Mouse (Mus musculus): Measurements from ENCODE around the gene Efcab8. TPM values are rescaled to one million over a fixed set of nuclear protein-coding genes. Genes with fewer than 3 reads are reported as not detected.
"Not testable (repeated sequence)": the region's sequence is repeated elsewhere in the genome, so short reads cannot be mapped to it uniquely, and the experiment has no call there.

The Efcab8 gene
- polyA plus RNA-seq, 1 experiment from 2014 or later = not detected

- no peak overlapping the region for H3K9ac ChIP-seq (replicated peaks; ENCODE audit: low read length)
- no peak overlapping the region for H3K4me2 ChIP-seq (ENCODE audit: low read depth, low read length)
- H3K4me3 ChIP-seq (ENCODE audit: low read depth, low read length) = no peak overlapping the region
- 0 out of 2 replicates have a peak, but pooled peaks have one; percentile 44 for ATAC-seq (replicated peaks; ENCODE audit: insufficient number of reproducible peaks, low FRiP score, low TSS enrichment, low read depth)
- H3K36me3 ChIP-seq (replicated peaks; ENCODE audit: control insufficient read depth, insufficient read depth, low read depth, low read length) = no peaks in the 10 kb centered on the region
- H3K27ac ChIP-seq (replicated peaks; ENCODE audit: low read depth, low read length) = no peak overlapping the region
- WGBS = 60% methylated on average over 5 of the region's 5 CpGs
- no peaks in the 10 kb centered on the region for H3K4me1 ChIP-seq (ENCODE audit: control insufficient read depth, insufficient read depth, low read length)
- no peaks in the 10 kb centered on the region for H3K27me3 ChIP-seq (ENCODE audit: control insufficient read depth, insufficient read depth, low read length)
- DNase-seq (ENCODE audit: low spot score) = peak; percentile 14
- H3K9me3 ChIP-seq (replicated peaks; ENCODE audit: control insufficient read depth, low read length) = no peaks in the 10 kb centered on the region
These were observed 15.4 kb downstream of the Efcab8 start for GRCm38 (mm10) chr2:153795090-153795489.

DNA sequence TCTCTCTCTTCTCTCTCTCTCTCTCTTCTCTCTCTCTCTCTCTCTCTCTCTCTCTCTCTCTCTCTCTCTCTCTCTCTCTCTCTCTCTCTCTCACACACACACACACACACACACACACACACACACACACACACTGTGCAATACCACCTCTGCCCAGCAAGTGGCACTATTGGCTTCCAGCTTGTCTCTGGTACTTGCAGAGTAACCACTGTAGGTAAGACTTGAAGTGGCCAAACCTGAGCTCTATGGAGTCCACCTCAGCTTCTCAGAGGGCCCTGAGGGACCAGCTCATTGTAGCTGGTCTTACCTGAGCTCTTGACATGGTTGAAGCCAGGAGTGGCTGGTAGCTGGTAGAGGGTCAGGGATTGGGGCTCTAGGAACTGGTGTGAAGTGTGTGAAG is 27.7 kb downstream of the Efcab8 start:
- not testable (repeated sequence) for H3K4me1 ChIP-seq (ENCODE audit: control insufficient read depth, insufficient read depth, low read length); H3K27ac ChIP-seq (replicated peaks; ENCODE audit: low read depth, low read length); H3K9me3 ChIP-seq (replicated peaks; ENCODE audit: control insufficient read depth, low read length); H3K36me3 ChIP-seq (replicated peaks; ENCODE audit: control insufficient read depth, insufficient read depth, low read depth, low read length); H3K4me2 ChIP-seq (ENCODE audit: low read depth, low read length); H3K9ac ChIP-seq (replicated peaks; ENCODE audit: low read length); H3K4me3 ChIP-seq (ENCODE audit: low read depth, low read length); H3K27me3 ChIP-seq (ENCODE audit: control insufficient read depth, insufficient read depth, low read length); ATAC-seq (replicated peaks; ENCODE audit: insufficient number of reproducible peaks, low FRiP score, low TSS enrichment, low read depth)
- DNase-seq (ENCODE audit: low spot score) = peak; percentile 69

DNA sequence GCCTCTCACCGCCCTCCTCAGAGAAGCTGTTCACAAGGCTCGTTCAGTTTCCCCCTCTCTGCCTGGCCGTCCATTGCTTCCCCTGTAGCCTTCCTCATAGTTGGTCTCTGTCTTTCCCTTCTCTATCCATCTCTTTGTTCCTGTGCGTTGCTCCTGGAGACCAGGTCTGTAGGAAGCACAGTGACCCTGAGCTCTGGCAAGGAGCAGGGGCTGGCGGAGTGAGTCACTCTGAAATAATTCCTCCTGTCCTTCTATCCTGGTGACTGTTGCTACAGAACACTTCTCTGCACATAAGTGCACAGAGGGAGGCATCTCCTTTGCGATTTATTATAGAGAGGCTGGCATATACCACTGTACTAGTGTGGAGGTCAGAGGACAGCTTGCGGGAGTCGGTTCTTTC is 28.4 kb downstream of the Efcab8 start:
- no peaks in the 10 kb centered on the region for H3K36me3 ChIP-seq (replicated peaks; ENCODE audit: control insufficient read depth, insufficient read depth, low read depth, low read length)
- H3K9ac ChIP-seq (replicated peaks; ENCODE audit: low read length) = no peak overlapping the region
- 77% methylated on average over 8 of the region's 8 CpGs for WGBS
- no peak overlapping the region for H3K27ac ChIP-seq (replicated peaks; ENCODE audit: low read depth, low read length)
- H3K4me3 ChIP-seq (ENCODE audit: low read depth, low read length) = no peak overlapping the region
- no peaks in the 10 kb centered on the region for H3K27me3 ChIP-seq (ENCODE audit: control insufficient read depth, insufficient read depth, low read length)
- ATAC-seq (replicated peaks; ENCODE audit: insufficient number of reproducible peaks, low FRiP score, low TSS enrichment, low read depth) (no peak), DNase-seq (ENCODE audit: low spot score) (no peak)
- H3K9me3 ChIP-seq (replicated peaks; ENCODE audit: control insufficient read depth, low read length) = no peaks in the 10 kb centered on the region
- no peaks in the 10 kb centered on the region for H3K4me1 ChIP-seq (ENCODE audit: control insufficient read depth, insufficient read depth, low read length)
- H3K4me2 ChIP-seq (ENCODE audit: low read depth, low read length) = no peak overlapping the region

- WGBS = 67% methylated on average over 6 of the region's 6 CpGs
These were observed 29.1 kb downstream of the Efcab8 start for GRCm38 (mm10) chr2:153808841-153809240.

DNA sequence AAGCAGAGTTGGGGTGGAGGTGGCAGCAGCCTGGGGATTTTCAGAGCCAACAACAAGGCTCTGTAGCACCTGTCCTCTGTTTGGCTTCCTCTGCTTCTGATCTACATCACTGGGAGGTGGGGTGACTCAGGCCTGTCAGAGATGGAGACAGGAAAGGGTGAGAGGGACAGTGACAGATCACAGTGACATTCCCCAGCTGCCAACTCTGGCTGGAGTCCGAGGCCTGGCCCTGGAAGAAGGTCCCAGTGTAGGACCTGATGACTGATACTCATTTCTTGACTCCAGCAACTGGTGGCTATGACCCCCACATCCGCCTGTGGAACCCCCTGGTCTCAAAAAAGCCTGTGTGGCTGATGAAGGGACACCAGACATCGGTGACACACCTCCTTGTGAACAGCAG is 30.2 kb downstream of the Efcab8 start:
- Histone ChIP-seq H3K9ac (replicated peaks; ENCODE audit: low read length) (no peak overlapping the region), H3K9me3 (replicated peaks; ENCODE audit: control insufficient read depth, low read length) (no peaks in the 10 kb centered on the region), H3K4me2 (ENCODE audit: low read depth, low read length) (no peak overlapping the region), H3K27ac (replicated peaks; ENCODE audit: low read depth, low read length) (no peak overlapping the region), H3K4me3 (ENCODE audit: low read depth, low read length) (no peak overlapping the region), H3K27me3 (ENCODE audit: control insufficient read depth, insufficient read depth, low read length) (no peaks in the 10 kb centered on the region), H3K36me3 (replicated peaks; ENCODE audit: control insufficient read depth, insufficient read depth, low read depth, low read length) (no peaks in the 10 kb centered on the region), H3K4me1 (ENCODE audit: control insufficient read depth, insufficient read depth, low read length) (no peaks in the 10 kb centered on the region)
- ATAC-seq (replicated peaks; ENCODE audit: insufficient number of reproducible peaks, low FRiP score, low TSS enrichment, low read depth) = no peak
- no peak for DNase-seq (ENCODE audit: low spot score)
- WGBS = 78% methylated on average over 3 of the region's 3 CpGs

More at GRCm38 (mm10) chr2:153808841-153809240, 29.1 kb downstream of the Efcab8 start:
- DNase-seq (ENCODE audit: low spot score) (no peak), ATAC-seq (replicated peaks; ENCODE audit: insufficient number of reproducible peaks, low FRiP score, low TSS enrichment, low read depth) (no peak)
- Histone ChIP-seq H3K4me3 (ENCODE audit: low read depth, low read length) (no peak overlapping the region), H3K4me2 (ENCODE audit: low read depth, low read length) (no peak overlapping the region), H3K9ac (replicated peaks; ENCODE audit: low read length) (no peak overlapping the region), H3K4me1 (ENCODE audit: control insufficient read depth, insufficient read depth, low read length) (no peaks in the 10 kb centered on the region), H3K36me3 (replicated peaks; ENCODE audit: control insufficient read depth, insufficient read depth, low read depth, low read length) (no peaks in the 10 kb centered on the region), H3K27ac (replicated peaks; ENCODE audit: low read depth, low read length) (no peak overlapping the region), H3K9me3 (replicated peaks; ENCODE audit: control insufficient read depth, low read length) (no peaks in the 10 kb centered on the region), H3K27me3 (ENCODE audit: control insufficient read depth, insufficient read depth, low read length) (no peaks in the 10 kb centered on the region)

GRCm38 (mm10) chr2:153822005-153822543 is 42.3 kb downstream of the Efcab8 start:
- H3K9ac ChIP-seq (replicated peaks; ENCODE audit: low read length) = no peak overlapping the region
- WGBS = 93% methylated on average over 2 of the region's 2 CpGs
- H3K36me3 ChIP-seq (replicated peaks; ENCODE audit: control insufficient read depth, insufficient read depth, low read depth, low read length) = no peaks in the 10 kb centered on the region
- H3K9me3 ChIP-seq (replicated peaks; ENCODE audit: control insufficient read depth, low read length) = no peaks in the 10 kb centered on the region
- no peak overlapping the region for H3K4me2 ChIP-seq (ENCODE audit: low read depth, low read length)
- no peaks in the 10 kb centered on the region; the same call in 1 of the 2 replicates for H3K4me1 ChIP-seq (ENCODE audit: control insufficient read depth, insufficient read depth, low read length)
- no peak overlapping the region for H3K27ac ChIP-seq (replicated peaks; ENCODE audit: low read depth, low read length)
- H3K4me3 ChIP-seq (ENCODE audit: low read depth, low read length) = no peak overlapping the region
- no peaks in the 10 kb centered on the region for H3K27me3 ChIP-seq (ENCODE audit: control insufficient read depth, insufficient read depth, low read length)
- no peak for DNase-seq (ENCODE audit: low spot score)
- no peak for ATAC-seq (replicated peaks; ENCODE audit: insufficient number of reproducible peaks, low FRiP score, low TSS enrichment, low read depth)

- ATAC-seq (replicated peaks; ENCODE audit: insufficient number of reproducible peaks, low FRiP score, low TSS enrichment, low read depth) (no peak), DNase-seq (ENCODE audit: low spot score) (no peak)
- Histone ChIP-seq H3K4me1 (ENCODE audit: control insufficient read depth, insufficient read depth, low read length) (no peaks in the 10 kb centered on the region; the same call in 1 of the 2 replicates), H3K4me2 (ENCODE audit: low read depth, low read length) (no peak overlapping the region), H3K27ac (replicated peaks; ENCODE audit: low read depth, low read length) (no peak overlapping the region), H3K36me3 (replicated peaks; ENCODE audit: control insufficient read depth, insufficient read depth, low read depth, low read length) (no peaks in the 10 kb centered on the region), H3K27me3 (ENCODE audit: control insufficient read depth, insufficient read depth, low read length) (no peaks in the 10 kb centered on the region), H3K9ac (replicated peaks; ENCODE audit: low read length) (no peak overlapping the region), H3K4me3 (ENCODE audit: low read depth, low read length) (no peak overlapping the region), H3K9me3 (replicated peaks; ENCODE audit: control insufficient read depth, low read length) (no peaks in the 10 kb centered on the region)
- 87% methylated on average over 6 of the region's 6 CpGs for WGBS
These were observed 44.9 kb downstream of the Efcab8 start for GRCm38 (mm10) chr2:153824593-153824992.

GRCm38 (mm10) chr2:153825900-153826299 is 46.2 kb downstream of the Efcab8 start:
- not testable (repeated sequence) for H3K27me3 ChIP-seq (ENCODE audit: control insufficient read depth, insufficient read depth, low read length); H3K4me1 ChIP-seq (ENCODE audit: control insufficient read depth, insufficient read depth, low read length); H3K9me3 ChIP-seq (replicated peaks; ENCODE audit: control insufficient read depth, low read length); DNase-seq (ENCODE audit: low spot score); H3K27ac ChIP-seq (replicated peaks; ENCODE audit: low read depth, low read length); H3K9ac ChIP-seq (replicated peaks; ENCODE audit: low read length); H3K4me2 ChIP-seq (ENCODE audit: low read depth, low read length); H3K36me3 ChIP-seq (replicated peaks; ENCODE audit: control insufficient read depth, insufficient read depth, low read depth, low read length); H3K4me3 ChIP-seq (ENCODE audit: low read depth, low read length); ATAC-seq (replicated peaks; ENCODE audit: insufficient number of reproducible peaks, low FRiP score, low TSS enrichment, low read depth)
- 64% methylated on average over 32 of the region's 32 CpGs for WGBS
